Mouse (Mus musculus): Measurements from ENCODE around the gene Orm1. TPM values are rescaled to one million over a fixed set of nuclear protein-coding genes. Genes with fewer than 3 reads are reported as not detected.

The Orm1 gene
- total RNA-seq, 2 experiments from 2014 or later, result 0.44 to 1.1 TPM

GRCm38 (mm10) chr4:63348524-63348923 lies 4.2 kb downstream of the Orm1 start:
- intact Hi-C loops (cut with DNase I), result no loop called here

GRCm38 (mm10) chr4:63355877-63356665 lies 11.7 kb downstream of the Orm1 start, which contains the start of gene Orm3:
Gene Orm3 (plus strand): TSS chr4:63356162.
- intact Hi-C loops (cut with DNase I), result no loop called here
- DNase-seq (ENCODE audit: low spot score), result peak; percentile 40

More at GRCm38 (mm10) chr4:63348524-63348923, 4.2 kb downstream of the Orm1 start:
- DNase-seq (ENCODE audit: low spot score), result no peak

GRCm38 (mm10) chr4:63356981-63357570 lies 12.7 kb downstream of the Orm1 start:
- DNase-seq (ENCODE audit: low spot score), result no peak
- intact Hi-C loops (cut with DNase I), result no loop called here

GRCm38 (mm10) chr4:63359861-63360260 lies 15.5 kb downstream of the Orm1 start:
- no peak for DNase-seq (ENCODE audit: low spot score)
- intact Hi-C loops (cut with DNase I), result no loop called here

GRCm38 (mm10) chr4:63362150-63362549 lies 17.8 kb downstream of the Orm1 start, which contains the start of gene Orm2:
Gene Orm2 (plus strand): TSS chr4:63362449.
- no peak for DNase-seq (ENCODE audit: low spot score)
- intact Hi-C loops (cut with DNase I), result no loop called here

- peak; percentile 49 for DNase-seq (ENCODE audit: low spot score)
- intact Hi-C loops (cut with DNase I), result loop anchor here (2.0 to 5.0 kb wide), 3 partner anchors 40 to 579 kb away; no protein-coding TSS in a partner anchor
These were observed 24.2 kb downstream of the Orm1 start for GRCm38 (mm10) chr4:63368577-63368976.

- DNase-seq (ENCODE audit: low spot score), result no peak
- intact Hi-C loops (cut with DNase I), result loop anchor here (5.0 kb wide), 1 partner anchor 126 kb away; the partner anchor contains the start of gene Whrn
These were observed 26.5 kb downstream of the Orm1 start for GRCm38 (mm10) chr4:63370897-63371296.

- no peak for DNase-seq (ENCODE audit: low spot score)
- intact Hi-C loops (cut with DNase I), result loop anchor here (5.0 kb wide), 1 partner anchor 125 kb away; the partner anchor contains the start of gene Whrn
These were observed 27.5 kb downstream of the Orm1 start for GRCm38 (mm10) chr4:63371890-63372289.

- intact Hi-C loops (cut with DNase I), result loop anchor here (5.0 kb wide), 1 partner anchor 124 kb away; the partner anchor contains the start of gene Whrn
- no peak for DNase-seq (ENCODE audit: low spot score)
These were observed 29.0 kb downstream of the Orm1 start for GRCm38 (mm10) chr4:63373404-63373803.

GRCm38 (mm10) chr4:63374331-63374730 lies 30.0 kb downstream of the Orm1 start:
- no peak for DNase-seq (ENCODE audit: low spot score)
- intact Hi-C loops (cut with DNase I), result loop anchor here (5.0 kb wide), 1 partner anchor 123 kb away; the partner anchor contains the start of gene Whrn

- intact Hi-C loops (cut with DNase I), result no loop called here
These were observed 31.0 kb downstream of the Orm1 start for GRCm38 (mm10) chr4:63375367-63375766.

GRCm38 (mm10) chr4:63377483-63377882 lies 33.1 kb downstream of the Orm1 start:
- intact Hi-C loops (cut with DNase I), result no loop called here
- DNase-seq (ENCODE audit: low spot score), result no peak

More at GRCm38 (mm10) chr4:63375367-63375766, 31.0 kb downstream of the Orm1 start:
- DNase-seq (ENCODE audit: low spot score), result no peak

GRCm38 (mm10) chr4:63382676-63383369 lies 38.5 kb downstream of the Orm1 start:
- intact Hi-C loops (cut with DNase I), result no loop called here

GRCm38 (mm10) chr4:63383474-63383873 lies 39.1 kb downstream of the Orm1 start:
- no peak for DNase-seq (ENCODE audit: low spot score)
- intact Hi-C loops (cut with DNase I), result no loop called here

More at GRCm38 (mm10) chr4:63382676-63383369, 38.5 kb downstream of the Orm1 start:
- no peak for DNase-seq (ENCODE audit: low spot score)

- intact Hi-C loops (cut with DNase I), result no loop called here
These were observed 39.9 kb downstream of the Orm1 start for GRCm38 (mm10) chr4:63384262-63384661.

GRCm38 (mm10) chr4:63385253-63385652 lies 40.9 kb downstream of the Orm1 start:
- intact Hi-C loops (cut with DNase I), result no loop called here

More at GRCm38 (mm10) chr4:63384262-63384661, 39.9 kb downstream of the Orm1 start:
- DNase-seq (ENCODE audit: low spot score), result no peak

GRCm38 (mm10) chr4:63385784-63386183 lies 41.4 kb downstream of the Orm1 start:
- intact Hi-C loops (cut with DNase I), result no loop called here
- DNase-seq (ENCODE audit: low spot score), result no peak

More at GRCm38 (mm10) chr4:63385253-63385652, 40.9 kb downstream of the Orm1 start:
- DNase-seq (ENCODE audit: low spot score), result no peak

- intact Hi-C loops (cut with DNase I), result no loop called here
- DNase-seq (ENCODE audit: low spot score), result no peak
These were observed 43.7 kb downstream of the Orm1 start for GRCm38 (mm10) chr4:63388029-63388428.

GRCm38 (mm10) chr4:63389121-63389886 lies 44.9 kb downstream of the Orm1 start:
- no peak for DNase-seq (ENCODE audit: low spot score)
- intact Hi-C loops (cut with DNase I), result no loop called here

Data from heart, postnatal 25 days (tissue).